Mouse (Mus musculus): ENCODE measurements around the gene Gstt4. TPM values are rescaled to one million over a fixed set of nuclear protein-coding genes. Genes with fewer than 3 reads are reported as not detected.

The Gstt4 gene
- total RNA-seq, 2 experiments from 2014 or later = not detected

DNA sequence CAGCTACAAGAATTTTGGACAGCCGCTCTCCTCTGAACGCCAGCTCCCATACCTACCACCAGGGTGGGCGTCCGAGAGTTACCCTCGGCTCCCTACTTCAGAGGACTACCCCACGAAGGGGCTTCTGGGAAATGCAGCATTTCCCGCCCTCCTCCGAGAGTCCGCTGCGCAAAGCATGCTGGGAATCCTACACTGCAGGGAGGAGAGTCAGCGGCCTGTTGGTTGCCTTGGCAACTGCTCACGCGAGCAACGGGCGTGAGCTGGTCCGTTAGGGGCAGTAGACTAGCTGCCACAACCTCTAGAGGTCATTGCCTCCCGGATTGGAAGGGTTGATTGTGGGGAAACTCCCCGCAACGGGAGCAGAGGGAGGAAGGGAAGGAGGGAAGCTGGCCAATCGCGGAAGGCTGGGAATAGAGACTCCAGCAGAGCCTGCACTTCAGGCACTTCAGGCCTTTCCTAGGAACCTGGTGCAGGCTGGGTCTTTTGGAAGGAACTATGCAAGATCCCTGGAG is 15.0 kb upstream of the Gstt4 start, which contains the start of gene Gstt2:
Gene Gstt2 (minus strand): TSS at position 177 of the 512 bp plus-strand sequence.
- ATAC-seq (replicated peaks; ENCODE audit: low FRiP score, poor library complexity, severe bottlenecking) = peak; percentile 82

DNA sequence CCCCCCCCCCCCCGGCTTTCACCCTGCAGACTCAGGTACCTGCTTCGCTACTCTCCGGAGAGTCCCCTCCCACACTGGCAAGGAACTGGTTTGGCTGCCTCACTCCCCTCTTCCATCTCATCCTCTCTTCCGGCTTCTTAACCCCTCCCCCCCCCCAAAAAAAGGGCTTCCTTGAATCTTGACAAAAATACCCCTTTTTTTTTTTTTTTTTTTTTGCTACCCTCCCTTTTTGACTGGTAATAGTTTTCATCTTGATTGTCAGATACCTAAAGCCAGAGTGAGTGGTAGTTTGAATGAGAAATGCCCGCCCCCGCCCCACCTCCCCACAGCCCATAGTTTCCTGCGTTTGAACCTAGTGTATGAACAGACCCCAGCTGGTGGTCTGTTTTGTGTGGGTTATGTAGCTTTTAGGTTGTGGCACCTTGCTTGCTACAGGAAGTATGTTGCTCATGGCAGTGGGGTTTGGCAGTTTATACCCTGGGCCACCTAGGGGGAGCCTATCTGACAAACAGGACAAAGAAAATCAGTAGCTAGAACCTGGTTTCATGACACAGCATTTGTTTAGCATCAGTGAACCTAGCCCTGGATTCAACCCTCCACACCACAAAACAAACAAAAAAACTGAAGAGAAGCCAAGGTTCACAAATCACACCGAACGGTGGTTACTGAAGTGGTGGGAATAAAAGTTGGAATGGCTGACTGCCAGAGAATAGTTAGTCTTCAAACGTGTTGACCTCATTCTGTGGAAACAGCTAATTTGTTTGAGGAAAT is 13.6 kb upstream of the Gstt4 start:
- no peak for ATAC-seq (replicated peaks; ENCODE audit: low FRiP score, poor library complexity, severe bottlenecking)

- peak; percentile 41 for ATAC-seq (replicated peaks; ENCODE audit: low FRiP score, poor library complexity, severe bottlenecking)
These were observed 13.0 kb upstream of the Gstt4 start for GRCm38 (mm10) chr10:75835307-75835706.

DNA sequence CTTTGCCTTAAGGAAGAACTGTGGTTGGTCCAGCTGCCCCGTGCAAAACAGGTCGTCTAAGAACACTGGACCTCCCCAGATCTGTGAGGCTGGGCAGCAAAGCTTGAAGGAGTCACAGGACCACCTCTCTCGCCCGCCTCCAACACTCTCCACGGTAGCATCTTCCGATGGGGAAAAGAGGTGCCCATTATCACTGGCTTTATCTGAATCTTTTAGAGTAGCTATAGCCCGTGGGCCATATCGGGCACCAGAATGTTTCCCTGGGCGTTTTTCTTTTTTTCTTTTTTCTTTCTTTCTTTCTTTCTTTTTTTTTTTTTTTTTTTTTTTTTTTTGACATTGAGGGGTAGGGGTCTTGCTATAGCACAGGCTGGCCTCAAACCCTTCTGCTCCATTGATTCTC is 12.4 kb upstream of the Gstt4 start:
- 0 out of 2 replicates have a peak, but pooled peaks have one; percentile 1 for ATAC-seq (replicated peaks; ENCODE audit: low FRiP score, poor library complexity, severe bottlenecking)

GRCm38 (mm10) chr10:75834250-75834649 is 11.9 kb upstream of the Gstt4 start:
- ATAC-seq (replicated peaks; ENCODE audit: low FRiP score, poor library complexity, severe bottlenecking) = peak; percentile 45

- no peak for ATAC-seq (replicated peaks; ENCODE audit: low FRiP score, poor library complexity, severe bottlenecking)
These were observed 11.2 kb upstream of the Gstt4 start for GRCm38 (mm10) chr10:75833456-75834080.

DNA sequence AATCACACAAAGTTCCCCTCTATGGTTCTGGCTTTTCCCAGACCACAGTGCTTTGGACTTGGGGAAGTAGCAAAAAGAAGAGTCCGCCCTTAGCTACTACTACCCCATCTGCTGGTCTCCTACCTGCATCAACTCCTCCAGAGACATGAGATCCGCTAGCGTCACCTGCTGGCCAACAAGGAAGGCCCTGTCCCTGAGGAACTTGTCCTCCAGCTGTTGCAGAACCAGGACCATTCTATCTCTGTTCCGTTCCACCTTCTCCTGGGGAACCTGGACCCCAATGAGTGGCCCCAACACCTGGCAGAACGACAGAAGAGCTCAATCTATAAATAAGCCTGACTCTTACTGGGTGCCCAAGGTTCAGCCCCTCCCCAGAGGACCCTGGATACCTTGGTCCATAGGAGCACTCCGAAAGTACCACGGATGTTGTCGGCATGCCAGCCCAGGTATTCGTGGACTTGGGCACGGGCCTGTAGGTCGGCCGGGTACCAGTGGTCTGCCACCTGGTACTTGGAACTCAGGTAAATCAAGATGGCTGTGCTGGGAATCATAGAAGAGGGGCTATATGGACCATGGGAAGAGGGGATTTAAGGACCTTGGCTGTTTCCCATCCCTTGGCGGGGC is 10.0 kb upstream of the Gstt4 start:
- 0 out of 2 replicates have a peak, but pooled peaks have one; percentile 28 for ATAC-seq (replicated peaks; ENCODE audit: low FRiP score, poor library complexity, severe bottlenecking)

- ATAC-seq (replicated peaks; ENCODE audit: low FRiP score, poor library complexity, severe bottlenecking) = no peak
These were observed 7.9 kb upstream of the Gstt4 start for GRCm38 (mm10) chr10:75830275-75830670.

GRCm38 (mm10) chr10:75829529-75830274 is 7.4 kb upstream of the Gstt4 start:
- no peak for ATAC-seq (replicated peaks; ENCODE audit: low FRiP score, poor library complexity, severe bottlenecking)

GRCm38 (mm10) chr10:75828500-75828931 is 6.2 kb upstream of the Gstt4 start:
- no peak for ATAC-seq (replicated peaks; ENCODE audit: low FRiP score, poor library complexity, severe bottlenecking)

DNA sequence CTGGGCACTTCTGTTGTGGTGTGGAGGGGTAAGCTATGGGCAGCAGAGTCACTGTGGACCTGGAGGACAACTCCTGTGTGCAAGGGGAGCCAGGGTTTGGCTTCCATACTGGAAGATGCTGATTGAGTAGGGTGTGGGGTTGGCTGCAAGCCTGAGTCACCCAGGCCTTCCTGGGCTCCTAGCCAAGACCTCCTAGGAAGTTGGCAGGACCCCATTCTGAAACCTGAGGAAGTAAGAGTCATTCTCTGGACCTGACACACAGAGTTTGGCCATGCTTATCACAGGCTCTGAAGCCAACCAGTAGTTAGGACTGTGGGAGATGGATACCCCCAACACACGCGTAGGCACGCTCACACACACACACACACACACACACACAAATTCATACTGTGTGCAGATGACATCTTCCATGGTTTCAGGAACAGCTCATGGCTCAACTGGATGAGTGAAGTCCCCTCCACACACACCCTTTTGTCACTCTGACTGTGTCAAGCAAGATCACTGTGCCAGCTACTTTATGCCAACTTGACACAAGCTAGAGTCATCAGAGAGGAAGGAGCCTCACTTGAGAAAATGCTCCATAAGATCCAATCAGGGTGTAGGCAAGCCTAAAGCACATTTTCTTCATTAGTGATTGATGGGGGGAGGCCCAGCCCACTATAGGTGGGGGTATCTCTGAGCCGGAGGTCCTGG is 5.5 kb upstream of the Gstt4 start:
- 0 out of 2 replicates have a peak, but pooled peaks have one; percentile 22 for ATAC-seq (replicated peaks; ENCODE audit: low FRiP score, poor library complexity, severe bottlenecking)

GRCm38 (mm10) chr10:75824530-75824929 is 2.2 kb upstream of the Gstt4 start:
- no peak for ATAC-seq (replicated peaks; ENCODE audit: low FRiP score, poor library complexity, severe bottlenecking)

- ATAC-seq (replicated peaks; ENCODE audit: low FRiP score, poor library complexity, severe bottlenecking) = no peak
These were observed 1.4 kb upstream of the Gstt4 start for GRCm38 (mm10) chr10:75823782-75824181.

DNA sequence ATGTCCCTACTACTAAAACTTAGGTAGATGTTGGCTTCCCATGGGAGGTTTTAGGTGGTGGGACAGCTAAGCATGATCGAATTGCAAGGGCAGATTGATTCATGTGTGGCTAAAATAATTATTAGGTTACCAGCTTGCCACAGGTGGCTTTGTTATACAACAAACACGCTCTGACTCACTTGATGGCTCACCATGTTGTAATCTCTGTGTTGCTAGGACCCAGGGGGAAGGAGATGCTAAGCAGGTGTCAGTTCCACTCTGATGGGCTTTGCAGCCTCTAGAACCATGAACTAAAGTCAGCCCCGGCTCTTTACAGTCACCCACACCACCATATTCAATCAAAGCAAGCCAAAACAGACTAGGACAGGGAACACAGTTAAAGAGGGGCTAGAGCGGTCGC is 2.5 kb downstream of the Gstt4 start:
- ATAC-seq (replicated peaks; ENCODE audit: low FRiP score, poor library complexity, severe bottlenecking) = no peak

GRCm38 (mm10) chr10:75818641-75819040 is 3.7 kb downstream of the Gstt4 start:
- no peak for ATAC-seq (replicated peaks; ENCODE audit: low FRiP score, poor library complexity, severe bottlenecking)

GRCm38 (mm10) chr10:75804217-75804616 is 18.1 kb downstream of the Gstt4 start:
- no peak for ATAC-seq (replicated peaks; ENCODE audit: low FRiP score, poor library complexity, severe bottlenecking)

GRCm38 (mm10) chr10:75798176-75798696 is 24.1 kb downstream of the Gstt4 start, which contains the start of gene Gstt1:
Gstt1 (minus strand) TSS chr10:75798584.
- peak; percentile 95 for ATAC-seq (replicated peaks; ENCODE audit: low FRiP score, poor library complexity, severe bottlenecking)

DNA sequence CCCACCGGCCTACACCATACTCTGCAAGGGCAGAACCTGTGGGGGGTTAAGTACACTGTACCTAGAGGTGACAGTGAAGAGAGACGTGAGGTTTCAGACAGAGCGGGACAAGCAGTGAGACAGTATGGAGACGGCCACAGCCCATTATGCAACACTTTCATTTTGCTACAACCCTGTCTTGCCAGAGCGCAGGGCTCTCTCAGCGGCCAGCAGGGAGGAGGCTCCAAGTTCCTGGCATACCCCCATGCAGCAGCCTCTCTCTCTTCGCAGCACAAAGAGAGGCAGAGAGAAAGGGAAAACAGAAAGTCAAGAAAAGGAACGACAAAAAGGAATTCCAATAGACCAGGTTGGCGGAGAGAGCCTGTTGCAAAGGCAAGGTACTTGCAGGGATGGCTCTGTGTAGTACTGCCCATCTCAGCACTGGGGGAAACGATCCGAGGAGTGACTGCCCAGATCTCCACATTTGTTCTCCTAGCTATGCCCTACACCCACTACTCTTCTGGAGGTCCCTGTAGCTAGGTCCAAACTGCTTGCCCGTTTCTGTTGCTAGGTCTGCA is 24.6 kb downstream of the Gstt4 start:
- peak; percentile 67 for ATAC-seq (replicated peaks; ENCODE audit: low FRiP score, poor library complexity, severe bottlenecking)

All from erythroid progenitor cell, adult 5-6 weeks (primary cell).